Mouse (Mus musculus) limb, embryonic 13.5 days (tissue): ENCODE data around the gene Mst1. TPM values are rescaled to one million over a fixed set of nuclear protein-coding genes. Genes with fewer than 3 reads are reported as not detected.
A peak's percentile ranks its signal among the peaks of the same experiment; 100 is the strongest.

Experiments used
- ATAC-seq: fragments of 200-750 bp; cut with Nextera tagmentation; 2 replicates; pipeline ENCODE4 v1.8.0; 2017; ENCODE audit warnings: low read depth, moderate number of reproducible peaks, moderate TSS enrichment; ENCODE audit not compliant: low FRiP score
- H3K27ac ChIP-seq: fragments of 300-500 bp; sonication (generic); 2 replicates; pipeline ENCODE4 v1.5.1; 2015; ENCODE audit warnings: inconsistent platforms, mild to moderate bottlenecking, moderate library complexity
- H3K27me3 ChIP-seq: fragments of 300-500 bp; sonication (generic); 2 replicates; pipeline ENCODE4 v1.6.1; 2015; ENCODE audit warnings: mild to moderate bottlenecking, inconsistent platforms
- H3K36me3 ChIP-seq: fragments of 300-500 bp; sonication (generic); 2 replicates; pipeline ENCODE4 v1.6.1; 2015; ENCODE audit warnings: inconsistent platforms, mild to moderate bottlenecking, moderate library complexity
- H3K4me1 ChIP-seq: fragments of 300-500 bp; sonication (generic); 2 replicates; pipeline ENCODE4 v1.6.1; 2015; ENCODE audit warnings: inconsistent platforms
- H3K4me2 ChIP-seq: fragments of 300-500 bp; sonication (generic); replicated peaks from 2 replicates; pipeline ENCODE4 v1.6.1; 2015; ENCODE audit warnings: inconsistent platforms, mild to moderate bottlenecking, moderate library complexity
- H3K4me3 ChIP-seq: fragments of 300-500 bp; sonication (generic); 2 replicates; pipeline ENCODE4 v1.5.1; 2015; ENCODE audit warnings: moderate library complexity, mild to moderate bottlenecking, inconsistent platforms
- H3K9ac ChIP-seq: fragments of 300-500 bp; sonication (generic); 2 replicates; pipeline ENCODE4 v1.6.1; 2015; ENCODE audit warnings: mild to moderate bottlenecking, inconsistent platforms
- H3K9me3 ChIP-seq: fragments of 300-500 bp; sonication (generic); 2 replicates; pipeline ENCODE4 v1.6.1; 2016; ENCODE audit warnings: inconsistent platforms
- WGBS: fragments of 180-500 bp; shearing (Covaris S2); methylation state at CpG from one replicate; pipeline ENCODE4 v1.1.7; 2015; 5-methylcytosine and 5-hydroxymethylcytosine counted together
- polyA plus RNA-seq: library from polyadenylated mRNA; unstranded; fragments of >200 nt; fragmentation: Nextera tagmentation; extraction: Ambion mirVana; gene quantifications from 2 replicates; pipeline ENCODE4 v1.2.1, GENCODE M21; 2015

Mst1 gene
- polyA plus RNA-seq, 1 experiment from 2014 or later = 0.20 TPM

DNA sequence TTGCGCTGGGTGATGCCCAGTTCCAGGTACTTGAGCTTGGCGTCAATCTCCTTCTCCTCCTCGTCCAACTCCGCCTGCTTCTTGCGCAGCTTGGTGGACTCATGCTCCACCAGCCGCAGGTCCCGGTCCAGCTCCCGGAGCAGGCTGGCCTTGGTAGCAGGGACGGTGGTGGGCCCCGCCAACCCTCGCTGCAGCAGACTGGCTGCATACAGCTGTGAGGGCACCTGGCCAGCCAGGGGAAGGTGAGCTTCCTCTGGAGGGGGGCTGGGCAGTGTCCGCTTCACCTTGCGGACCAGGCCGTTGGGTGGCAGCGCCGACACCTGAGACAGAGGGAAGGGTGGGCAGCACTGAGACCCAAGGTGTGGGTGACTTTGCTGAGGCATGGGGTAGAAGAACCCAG lies 27.6 kb downstream of the Mst1 start:
- H3K4me1 ChIP-seq = peaks cover 33% of the 10 kb centered on the region
- no peak for ATAC-seq
- 91% methylated on average over 16 of the region's 16 CpGs for WGBS
- H3K36me3 ChIP-seq = no peaks in the 10 kb centered on the region
- H3K27me3 ChIP-seq = peaks cover 22% of the 10 kb centered on the region
- no peak overlapping the region for H3K4me2 ChIP-seq
- H3K9ac ChIP-seq = no peak overlapping the region
- no peaks in the 10 kb centered on the region for H3K9me3 ChIP-seq
- H3K4me3 ChIP-seq = no peak overlapping the region
- H3K27ac ChIP-seq = no peak overlapping the region

- peaks cover 36% of the 10 kb centered on the region for H3K27me3 ChIP-seq
- peak overlapping the region; percentile 68; the same call in 1 of the 2 replicates for H3K9ac ChIP-seq
- H3K4me2 ChIP-seq = no peak overlapping the region
These were observed 29.9 kb downstream of the Mst1 start for GRCm38 (mm10) chr9:108110160-108110559.

GRCm38 (mm10) chr9:108111101-108111592 lies 30.9 kb downstream of the Mst1 start:
- peak overlapping the region; percentile 68 for H3K9ac ChIP-seq
- H3K4me1 ChIP-seq = peaks cover 16% of the 10 kb centered on the region
- no peaks in the 10 kb centered on the region for H3K9me3 ChIP-seq
- peak overlapping the region; percentile 32 for H3K4me3 ChIP-seq
- no peak for ATAC-seq
- WGBS = 5% methylated on average over 22 of the region's 22 CpGs
- no peaks in the 10 kb centered on the region for H3K36me3 ChIP-seq
- peaks cover 46% of the 10 kb centered on the region for H3K27me3 ChIP-seq
- H3K4me2 ChIP-seq = peak overlapping the region; percentile 69
- no peak overlapping the region for H3K27ac ChIP-seq

More at GRCm38 (mm10) chr9:108110160-108110559, 29.9 kb downstream of the Mst1 start:
- Histone ChIP-seq H3K27ac (no peak overlapping the region), H3K9me3 (no peaks in the 10 kb centered on the region), H3K36me3 (no peaks in the 10 kb centered on the region), H3K4me3 (no peak overlapping the region), H3K4me1 (peaks cover 24% of the 10 kb centered on the region)
- 83% methylated on average over 16 of the region's 16 CpGs for WGBS
- ATAC-seq = no peak

DNA sequence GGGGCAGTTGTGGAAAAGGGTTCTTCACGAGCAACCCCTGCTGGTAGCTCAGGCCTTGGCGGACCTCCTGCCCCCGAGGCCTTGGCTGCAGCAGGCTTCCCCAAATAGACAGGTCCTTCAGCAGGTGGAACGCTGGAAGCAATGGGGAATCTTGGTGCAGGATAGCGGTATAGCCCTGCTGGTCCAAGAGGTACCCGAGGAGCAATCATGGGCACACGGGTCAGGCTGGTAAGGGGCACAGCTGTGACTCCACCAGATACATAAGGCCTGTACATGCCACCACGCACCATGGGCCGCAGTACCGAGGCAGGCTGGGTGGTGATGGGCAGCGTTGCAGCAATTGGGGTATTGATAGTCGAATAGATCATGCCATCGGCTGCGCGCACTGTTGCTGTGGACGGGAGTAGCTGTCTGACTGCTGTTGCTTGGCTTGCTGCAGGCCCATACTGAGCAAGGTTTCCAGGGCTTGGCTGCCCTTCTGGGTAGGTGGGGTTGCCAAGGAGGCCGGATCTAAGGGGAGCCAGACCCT lies 31.4 kb downstream of the Mst1 start:
- Histone ChIP-seq H3K4me3 (peak overlapping the region; percentile 32), H3K27me3 (peaks cover 48% of the 10 kb centered on the region), H3K36me3 (no peaks in the 10 kb centered on the region), H3K4me1 (peaks cover 16% of the 10 kb centered on the region), H3K4me2 (peak overlapping the region; percentile 69), H3K27ac (no peak overlapping the region), H3K9ac (peak overlapping the region; percentile 68), H3K9me3 (no peaks in the 10 kb centered on the region)
- 77% methylated on average over 17 of the region's 17 CpGs for WGBS
- no peak for ATAC-seq

GRCm38 (mm10) chr9:108112719-108113340 lies 32.6 kb downstream of the Mst1 start:
- H3K9ac ChIP-seq = no peak overlapping the region
- H3K4me2 ChIP-seq = no peak overlapping the region
- ATAC-seq = no peak
- H3K4me3 ChIP-seq = no peak overlapping the region
- no peaks in the 10 kb centered on the region for H3K9me3 ChIP-seq
- peaks cover 48% of the 10 kb centered on the region for H3K27me3 ChIP-seq
- H3K27ac ChIP-seq = no peak overlapping the region
- H3K4me1 ChIP-seq = peaks cover 16% of the 10 kb centered on the region
- no peaks in the 10 kb centered on the region for H3K36me3 ChIP-seq
- 95% methylated on average over 18 of the region's 18 CpGs for WGBS

GRCm38 (mm10) chr9:108115290-108116077 lies 35.2 kb downstream of the Mst1 start:
- no peak overlapping the region for H3K4me3 ChIP-seq
- peak overlapping the region; percentile 25; the same call in 1 of the 2 replicates for H3K4me2 ChIP-seq
- no peak for ATAC-seq
- no peaks in the 10 kb centered on the region for H3K36me3 ChIP-seq
- peaks cover 24% of the 10 kb centered on the region for H3K4me1 ChIP-seq
- H3K9ac ChIP-seq = no peak overlapping the region
- no peak overlapping the region for H3K27ac ChIP-seq
- WGBS = 66% methylated on average over 43 of the region's 43 CpGs
- H3K9me3 ChIP-seq = no peaks in the 10 kb centered on the region
- H3K27me3 ChIP-seq = peaks cover 41% of the 10 kb centered on the region

- Histone ChIP-seq H3K36me3 (no peaks in the 10 kb centered on the region), H3K9me3 (no peaks in the 10 kb centered on the region), H3K27me3 (peaks cover 32% of the 10 kb centered on the region), H3K4me3 (no peak overlapping the region), H3K9ac (peak overlapping the region; percentile 4; the same call in 1 of the 2 replicates), H3K4me2 (no peak overlapping the region), H3K27ac (peak overlapping the region; percentile 77; the same call in 1 of the 2 replicates), H3K4me1 (peaks cover 12% of the 10 kb centered on the region; the same call in 1 of the 2 replicates)
- 52% methylated on average over 4 of the region's 4 CpGs for WGBS
- ATAC-seq = peak; percentile 33; the same call in 1 of the 2 replicates
These were observed 36.9 kb downstream of the Mst1 start for GRCm38 (mm10) chr9:108117143-108117542.

- H3K9me3 ChIP-seq = no peaks in the 10 kb centered on the region
- no peak overlapping the region for H3K27ac ChIP-seq
- H3K27me3 ChIP-seq = peaks cover 14% of the 10 kb centered on the region
- H3K36me3 ChIP-seq = no peaks in the 10 kb centered on the region
- peaks cover 12% of the 10 kb centered on the region; the same call in 1 of the 2 replicates for H3K4me1 ChIP-seq
- peak; percentile 32; the same call in 1 of the 2 replicates for ATAC-seq
- no peak overlapping the region for H3K9ac ChIP-seq
- H3K4me3 ChIP-seq = no peak overlapping the region
- no peak overlapping the region for H3K4me2 ChIP-seq
- WGBS = 52% methylated on average over 9 of the region's 11 CpGs
These were observed 39.7 kb downstream of the Mst1 start for GRCm38 (mm10) chr9:108119891-108120411.

DNA sequence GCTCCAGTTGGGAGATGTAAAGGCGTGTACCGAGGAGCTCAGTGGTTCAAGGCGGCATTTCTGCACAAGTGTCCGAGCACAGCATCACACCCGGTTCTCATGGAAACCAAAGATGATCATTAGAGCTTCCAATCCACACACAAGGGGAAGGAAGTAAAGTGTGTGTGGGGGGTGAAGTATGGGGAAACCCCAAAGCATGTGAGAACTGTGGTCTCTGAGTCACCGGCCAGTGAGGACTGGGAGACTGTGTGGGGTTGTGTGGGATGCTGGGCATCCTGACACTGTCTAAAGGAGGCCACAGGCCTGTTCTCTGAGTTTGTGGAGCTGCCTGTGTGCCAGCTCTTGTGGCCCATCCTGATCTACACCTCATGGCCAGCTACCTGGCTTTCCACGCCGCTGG lies 40.4 kb downstream of the Mst1 start:
- WGBS = 92% methylated on average over 8 of the region's 8 CpGs
- no peak for ATAC-seq
- no peak overlapping the region for H3K4me3 ChIP-seq
- H3K36me3 ChIP-seq = no peaks in the 10 kb centered on the region
- no peak overlapping the region for H3K27ac ChIP-seq
- no peaks in the 10 kb centered on the region for H3K9me3 ChIP-seq
- peaks cover 7% of the 10 kb centered on the region for H3K27me3 ChIP-seq
- no peak overlapping the region for H3K9ac ChIP-seq
- no peak overlapping the region for H3K4me2 ChIP-seq
- H3K4me1 ChIP-seq = peaks cover 12% of the 10 kb centered on the region; the same call in 1 of the 2 replicates

- H3K27ac ChIP-seq = no peak overlapping the region
- no peak overlapping the region for H3K4me2 ChIP-seq
- no peaks in the 10 kb centered on the region for H3K9me3 ChIP-seq
- no peak for ATAC-seq
- no peak overlapping the region for H3K4me3 ChIP-seq
- 86% methylated on average over 10 of the region's 10 CpGs for WGBS
- no peak overlapping the region for H3K9ac ChIP-seq
- peaks cover 12% of the 10 kb centered on the region; the same call in 1 of the 2 replicates for H3K4me1 ChIP-seq
- no peaks in the 10 kb centered on the region for H3K36me3 ChIP-seq
- H3K27me3 ChIP-seq = no peaks in the 10 kb centered on the region
These were observed 41.1 kb downstream of the Mst1 start for GRCm38 (mm10) chr9:108121170-108121969.

DNA sequence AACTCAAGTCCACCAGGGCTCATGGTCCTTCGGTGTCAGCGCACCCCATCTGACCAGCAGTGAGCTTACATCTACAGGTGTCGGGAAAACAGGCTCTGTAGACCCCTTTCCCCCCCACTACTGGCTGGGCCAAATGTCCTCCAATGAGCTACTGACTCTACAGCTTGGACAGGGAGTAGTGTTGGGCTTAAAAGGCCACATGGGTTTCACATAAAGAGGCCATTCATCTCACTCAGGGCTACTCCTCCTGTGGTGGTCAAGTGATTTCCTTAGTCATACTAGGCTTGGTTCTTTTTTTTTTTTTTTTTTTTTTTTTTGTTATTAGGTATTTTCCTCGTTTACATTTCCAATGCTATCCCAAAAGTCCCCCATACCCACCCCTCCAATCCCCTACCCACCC lies 43.7 kb downstream of the Mst1 start:
- Histone ChIP-seq H3K9me3 (no peaks in the 10 kb centered on the region), H3K4me1 (peaks cover 12% of the 10 kb centered on the region; the same call in 1 of the 2 replicates), H3K36me3 (no peaks in the 10 kb centered on the region), H3K27me3 (no peaks in the 10 kb centered on the region), H3K4me3 (no peak overlapping the region), H3K4me2 (no peak overlapping the region), H3K9ac (no peak overlapping the region), H3K27ac (no peak overlapping the region)
- WGBS = 76% methylated on average over 4 of the region's 4 CpGs
- no peak for ATAC-seq
